Mouse (Mus musculus) adrenal gland, postnatal 10 days (tissue): ENCODE measurements around the gene Gm17026. TPM values are rescaled to one million over a fixed set of nuclear protein-coding genes. Genes with fewer than 3 reads are reported as not detected.
"Not testable (repeated sequence)": the region's sequence is repeated elsewhere in the genome, so short reads cannot be mapped to it uniquely, and the experiment has no call there.

Experiments
- DNase-seq: peaks from one replicate; pipeline ENCODE4 v3.0.0; 2021; ENCODE audit warnings: mixed read lengths
- long read RNA-seq, 2 experiments: library from polyadenylated mRNA; stranded (forward); transcript quantifications; one replicate each; pipeline ENCODE4 v2.0.0; 2021
- microRNA-seq: library from miRNA; unstranded; fragments of <30 nt; microRNA quantifications from one replicate; pipeline ENCODE4 v1.2.0, GENCODE M21; 2021
- total RNA-seq, 2 experiments: library from RNA; stranded (reverse); gene quantifications; 2 replicates each; pipeline ENCODE4 v1.2.3; 2021

The Gm17026 gene
- total RNA-seq: not detected
- long read RNA-seq, experiment 1: 0 reads
- long read RNA-seq, experiment 2: 0 reads

- DNase-seq: not testable (repeated sequence)
Measured at GRCm38 (mm10) chr14:42259948-42260347, at the start of gene Gm17026. Gene Gm17026 (minus strand): TSS chr14:42260048.

- DNase-seq: not testable (repeated sequence)
Measured at GRCm38 (mm10) chr14:42297258-42297657, 37.4 kb upstream of the Gm17026 start, which contains the start of gene Gm9611. Gene Gm9611 (minus strand): TSS chr14:42297358.

- DNase-seq: peak; percentile 0
Measured at GRCm38 (mm10) chr14:42216766-42217537, 42.9 kb downstream of the Gm17026 start.

Small RNAs within 50 kb of the gene (microRNA-seq; reads per million reads assigned to microRNA genes)
- gene Gm25208 (not detected), gene Gm25892 (not detected)

Other genes starting within 250 kb of the Gm17026 start
- gene Gm7951, start 142.7 kb downstream of the Gm17026 start, total RNA-seq: not detected
- not detected for gene Gm17027, start 97.4 kb downstream of the Gm17026 start, total RNA-seq
- gene Gm3573, start 69.3 kb downstream of the Gm17026 start, total RNA-seq: not detected
- not detected for gene Gm9611, start 37.3 kb upstream of the Gm17026 start, total RNA-seq
- gene Gm7995, start 50.2 kb upstream of the Gm17026 start, total RNA-seq: not detected
- not detected for gene Gm8005, start 179.6 kb upstream of the Gm17026 start, total RNA-seq
- gene Gm8011, start 203.8 kb upstream of the Gm17026 start, total RNA-seq: not detected
- gene Gm8020, start 242.3 kb upstream of the Gm17026 start, total RNA-seq: not detected